Mouse (Mus musculus) kidney, postnatal 0 days (tissue): ENCODE measurements at regions not wholly inside any gene's neighbourhood (a gene's known extent, or its start where the extent isn't known, plus 50 kb on each side); places are given as distances from the start of the nearest gene placed in this dataset.

ENCODE experiments used
- ATAC-seq: fragments of 200-750 bp; cut with Nextera tagmentation; replicated peaks from 2 replicates; pipeline ENCODE4 v1.8.0; 2017; ENCODE audit warnings: low read depth, moderate number of reproducible peaks, moderate TSS enrichment, moderate library complexity; ENCODE audit not compliant: low FRiP score
- DNase-seq: peaks from one replicate; pipeline ENCODE4 v3.0.0-alpha.2; 2016; ENCODE audit warnings: low spot score
- H3K27ac ChIP-seq: fragments of 300-500 bp; sonication (generic); 2 replicates; pipeline ENCODE4 v1.5.1; 2014; ENCODE audit warnings: mild to moderate bottlenecking
- H3K27me3 ChIP-seq: fragments of 300-500 bp; sonication (generic); 2 replicates; pipeline ENCODE4 v1.6.1; 2014; ENCODE audit warnings: low read length, mixed read lengths; ENCODE audit not compliant: insufficient read depth
- H3K36me3 ChIP-seq: fragments of 300-500 bp; sonication (generic); 2 replicates; pipeline ENCODE4 v1.6.1; 2014; ENCODE audit warnings: low read length, mixed read lengths; ENCODE audit not compliant: insufficient read depth
- H3K4me1 ChIP-seq: fragments of 300-500 bp; sonication (generic); replicated peaks from 2 replicates; pipeline ENCODE4 v1.6.1; 2014; ENCODE audit warnings: antibody characterized with exemption, low read length, mixed read lengths; ENCODE audit not compliant: insufficient read depth
- H3K4me2 ChIP-seq: fragments of 300-500 bp; sonication (generic); 2 replicates; pipeline ENCODE4 v1.6.1; 2014; ENCODE audit warnings: mild to moderate bottlenecking, low read length, moderate library complexity, mixed read lengths
- H3K4me3 ChIP-seq: fragments of 300-500 bp; sonication (generic); replicated peaks from 2 replicates; pipeline ENCODE4 v1.5.1; 2014; ENCODE audit warnings: low read depth, low read length
- H3K9ac ChIP-seq: fragments of 300-500 bp; sonication (generic); 2 replicates; pipeline ENCODE4 v1.6.1; 2014; ENCODE audit warnings: low read depth, low read length
- H3K9me3 ChIP-seq: fragments of 300-500 bp; sonication (generic); replicated peaks from 2 replicates; pipeline ENCODE4 v1.6.1; 2016; ENCODE audit warnings: low read length, inconsistent platforms, mixed read lengths
- CTCF ChIP-seq: IDR thresholded peaks from 2 replicates; pipeline ENCODE4 v1.5.1; 2016; ENCODE audit warnings: antibody characterized with exemption, low read depth, mild to moderate bottlenecking, moderate library complexity
- WGBS: fragments of 180-500 bp; shearing (Covaris S2); extraction: QIAGEN DNeasy Blood & Tissue Kit; methylation state at CpG from one replicate; pipeline ENCODE4 v1.1.7; 2014; 5-methylcytosine and 5-hydroxymethylcytosine counted together

DNA sequence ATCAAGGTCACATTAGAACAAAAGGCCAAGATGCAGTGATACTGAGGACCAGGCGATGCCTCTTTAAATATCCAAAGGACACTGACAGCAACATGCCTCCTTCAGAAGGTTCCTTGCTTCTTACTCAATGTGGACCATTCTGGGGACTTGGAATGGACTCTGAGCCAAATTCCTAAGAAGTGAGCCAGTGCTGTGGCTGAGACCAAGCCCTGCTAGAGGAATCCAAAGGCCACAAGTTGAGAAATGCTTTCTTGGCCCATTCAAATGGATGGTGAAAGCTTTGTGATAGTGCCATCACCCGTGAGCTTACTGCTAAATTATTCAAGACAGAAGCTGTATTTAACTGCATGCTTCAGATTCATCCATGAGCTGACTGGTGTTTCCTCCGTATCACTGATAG lies 352.8 kb upstream of the Gm26657 start:
- Histone ChIP-seq H3K27ac (no peak overlapping the region), H3K9ac (no peak overlapping the region), H3K36me3 (no peaks in the 10 kb centered on the region), H3K4me3 (no peak overlapping the region), H3K27me3 (no peaks in the 10 kb centered on the region), H3K4me2 (no peak overlapping the region), H3K9me3 (no peaks in the 10 kb centered on the region), H3K4me1 (no peaks in the 10 kb centered on the region)
- 76% methylated on average over 3 of the region's 3 CpGs for WGBS
- no peak for DNase-seq
- ATAC-seq: no peak
- TF ChIP-seq CTCF: no peak

DNA sequence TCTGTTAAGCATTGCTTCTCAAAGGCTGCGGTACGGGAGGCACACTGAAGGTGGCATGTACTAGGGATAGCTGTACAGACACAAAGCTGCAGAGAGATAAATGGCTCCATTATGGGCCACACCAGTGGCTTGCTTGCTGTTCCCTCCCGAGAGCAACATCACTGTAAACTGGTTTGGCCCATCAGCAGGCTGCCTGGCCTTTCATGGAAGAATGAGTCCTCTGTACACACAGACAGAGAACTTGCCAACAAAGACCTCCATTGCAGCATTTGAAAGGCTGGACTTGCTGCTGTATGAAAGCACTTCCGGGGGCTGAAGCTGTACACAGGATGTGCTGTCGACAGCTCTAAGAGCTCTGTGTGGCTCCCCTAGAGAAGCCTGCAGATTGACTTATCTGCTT lies 364.1 kb upstream of the Gm26657 start:
- ATAC-seq (no peak), DNase-seq (no peak)
- H3K27ac ChIP-seq: no peak overlapping the region
- no peak overlapping the region for H3K4me2 ChIP-seq
- H3K27me3 ChIP-seq: no peaks in the 10 kb centered on the region
- no peaks in the 10 kb centered on the region for H3K9me3 ChIP-seq
- H3K4me1 ChIP-seq: no peaks in the 10 kb centered on the region
- H3K9ac ChIP-seq: no peak overlapping the region
- 62% methylated on average over 5 of the region's 5 CpGs for WGBS
- H3K36me3 ChIP-seq: no peaks in the 10 kb centered on the region
- no peak for TF ChIP-seq CTCF
- H3K4me3 ChIP-seq: no peak overlapping the region

DNA sequence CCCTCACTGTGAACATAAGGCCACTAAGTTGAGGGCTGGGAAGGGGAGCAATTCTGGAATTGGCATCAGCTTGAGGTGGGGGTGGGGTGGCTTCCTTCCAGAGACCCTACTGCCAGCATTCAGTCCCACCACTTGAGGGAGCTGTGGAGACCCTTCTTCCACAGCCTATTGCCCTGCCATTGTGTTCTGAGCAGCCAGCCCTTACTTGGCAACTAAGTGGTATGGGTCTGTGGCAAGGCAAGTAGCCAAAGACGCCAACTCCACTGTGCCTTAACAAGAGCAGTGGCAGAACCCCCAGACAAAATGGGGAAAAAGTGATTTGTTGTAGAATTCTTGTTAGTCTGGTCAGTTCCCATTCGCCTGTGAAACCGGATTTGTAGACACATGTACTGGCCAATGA lies 365.4 kb upstream of the Gm26657 start:
- Histone ChIP-seq H3K4me1 (no peaks in the 10 kb centered on the region), H3K4me2 (no peak overlapping the region), H3K27ac (no peak overlapping the region), H3K27me3 (no peaks in the 10 kb centered on the region), H3K4me3 (no peak overlapping the region), H3K9ac (no peak overlapping the region), H3K36me3 (no peaks in the 10 kb centered on the region), H3K9me3 (no peaks in the 10 kb centered on the region)
- TF ChIP-seq CTCF: 0 out of 2 replicates have a peak, but pooled peaks have one; percentile 20
- DNase-seq (no peak), ATAC-seq (no peak)
- 77% methylated on average over 3 of the region's 3 CpGs for whole genome bisulfite sequencing

DNA sequence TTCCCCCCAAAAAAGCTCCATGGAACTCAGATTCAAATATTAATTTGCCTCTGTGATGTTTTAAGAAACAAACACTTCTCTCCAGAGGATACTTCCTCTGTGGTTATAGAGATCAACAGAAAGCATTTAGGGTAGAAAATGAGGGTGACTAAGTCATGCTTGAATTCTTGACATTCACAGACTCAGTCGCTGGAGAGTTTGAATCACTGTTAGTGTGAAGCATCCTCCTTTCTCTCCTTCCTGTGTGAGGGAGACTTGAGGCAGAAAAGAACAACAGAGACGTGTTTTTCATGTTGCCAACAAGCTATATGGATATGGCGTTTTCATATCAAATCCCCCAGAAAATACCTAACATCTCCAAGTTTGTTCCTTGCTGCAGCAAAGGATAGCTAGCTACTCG lies 366.1 kb upstream of the Gm26657 start:
- H3K4me2 ChIP-seq: no peak overlapping the region
- H3K9me3 ChIP-seq: no peaks in the 10 kb centered on the region
- ATAC-seq (no peak), DNase-seq (no peak)
- H3K27me3 ChIP-seq: no peaks in the 10 kb centered on the region
- TF ChIP-seq CTCF: no peak
- no peak overlapping the region for H3K9ac ChIP-seq
- no peak overlapping the region for H3K27ac ChIP-seq
- no peaks in the 10 kb centered on the region for H3K36me3 ChIP-seq
- 73% methylated on average over 4 of the region's 4 CpGs for WGBS
- no peaks in the 10 kb centered on the region for H3K4me1 ChIP-seq
- no peak overlapping the region for H3K4me3 ChIP-seq

DNA sequence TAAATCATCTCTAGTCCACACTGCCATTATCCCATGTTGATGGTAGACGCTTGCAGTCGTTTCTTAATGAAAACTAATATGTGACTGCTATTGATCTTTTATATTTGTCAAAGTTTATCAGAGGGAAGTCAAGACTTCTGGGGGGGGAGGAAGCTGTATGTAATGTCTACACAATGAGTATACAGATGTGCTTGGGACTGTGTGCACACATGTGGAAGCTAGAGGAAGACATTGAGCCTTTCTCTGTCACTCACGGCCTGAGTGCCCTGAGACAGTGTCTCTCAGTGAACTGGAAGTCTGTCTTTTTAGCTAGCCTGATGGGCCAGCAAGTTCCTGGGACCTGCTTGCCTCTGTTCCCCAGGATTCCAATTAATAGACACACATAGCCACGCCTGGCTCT lies 366.7 kb upstream of the Gm26657 start:
- DNase-seq: no peak
- H3K9ac ChIP-seq: no peak overlapping the region
- no peaks in the 10 kb centered on the region for H3K36me3 ChIP-seq
- ATAC-seq: no peak
- no peak overlapping the region for H3K4me3 ChIP-seq
- WGBS: 86% methylated on average over 4 of the region's 4 CpGs
- no peak overlapping the region for H3K27ac ChIP-seq
- no peak for TF ChIP-seq CTCF
- H3K4me1 ChIP-seq: no peaks in the 10 kb centered on the region
- no peaks in the 10 kb centered on the region for H3K27me3 ChIP-seq
- no peaks in the 10 kb centered on the region for H3K9me3 ChIP-seq
- H3K4me2 ChIP-seq: no peak overlapping the region

DNA sequence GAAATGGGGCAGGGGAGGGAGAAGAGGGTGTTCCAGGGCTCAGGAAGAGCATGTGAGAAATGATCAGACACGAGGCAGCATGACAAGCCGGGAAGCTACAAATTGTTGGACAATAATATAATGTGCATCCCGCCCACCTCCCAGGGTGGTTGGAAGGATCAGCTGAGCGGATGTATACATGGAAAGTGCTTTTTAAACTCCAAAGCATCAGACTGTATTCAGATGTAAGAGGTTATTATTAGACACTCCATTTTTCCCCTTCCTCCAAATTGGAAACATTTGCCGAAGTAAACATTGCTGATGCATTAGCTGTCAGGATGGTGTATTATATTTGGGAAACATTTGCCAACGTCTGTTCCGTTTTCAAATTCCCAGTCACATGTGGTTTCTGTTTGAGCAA lies 367.2 kb upstream of the Gm26657 start:
- ATAC-seq: no peak

DNA sequence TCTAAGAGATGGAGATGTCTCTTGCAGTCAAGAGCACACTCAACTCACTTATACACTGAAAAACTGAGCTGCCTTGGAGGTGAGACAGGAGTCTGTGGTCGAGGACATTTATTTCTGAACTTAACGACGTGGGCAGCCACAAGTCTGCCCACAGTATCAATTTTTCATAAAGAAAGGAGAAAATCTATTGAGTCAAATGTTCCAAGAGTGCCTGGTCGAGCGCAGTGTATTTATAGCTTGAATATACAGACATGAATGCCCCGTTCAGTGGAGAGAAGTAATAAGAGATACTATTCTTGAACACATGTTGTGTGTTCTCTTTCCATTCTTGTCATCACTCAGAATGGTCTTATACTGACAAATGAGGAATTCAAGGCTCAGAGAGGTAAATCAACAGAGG lies 375.3 kb upstream of the Gm26657 start:
- no peaks in the 10 kb centered on the region for H3K27me3 ChIP-seq
- DNase-seq: no peak
- no peak for ATAC-seq
- H3K27ac ChIP-seq: no peak overlapping the region
- WGBS: 76% methylated on average over 6 of the region's 6 CpGs
- H3K9me3 ChIP-seq: no peaks in the 10 kb centered on the region
- no peak overlapping the region for H3K4me3 ChIP-seq
- H3K4me2 ChIP-seq: no peak overlapping the region
- no peak overlapping the region for H3K9ac ChIP-seq
- H3K36me3 ChIP-seq: no peaks in the 10 kb centered on the region
- TF ChIP-seq CTCF: no peak
- no peaks in the 10 kb centered on the region for H3K4me1 ChIP-seq

More for the DNA sequence above, 367.2 kb upstream of the Gm26657 start:
- Histone ChIP-seq H3K36me3 (no peaks in the 10 kb centered on the region), H3K4me3 (no peak overlapping the region), H3K4me2 (no peak overlapping the region), H3K27me3 (no peaks in the 10 kb centered on the region), H3K9me3 (no peaks in the 10 kb centered on the region), H3K9ac (no peak overlapping the region), H3K4me1 (no peaks in the 10 kb centered on the region), H3K27ac (no peak overlapping the region)
- WGBS: 79% methylated on average over 7 of the region's 7 CpGs
- no peak for TF ChIP-seq CTCF
- DNase-seq: no peak
